Mouse (Mus musculus) gastrocnemius, postnatal 4 days (tissue): ENCODE data around the gene Cdr2l. TPM values are rescaled to one million over a fixed set of nuclear protein-coding genes. Genes with fewer than 3 reads are reported as not detected.
A peak's percentile ranks its signal among the peaks of the same experiment; 100 is the strongest.
"Not testable (repeated sequence)": the region's sequence is repeated elsewhere in the genome, so short reads cannot be mapped to it uniquely, and the experiment has no call there.

Experiments used
- DNase-seq, 2 experiments: peaks; one replicate each; pipeline ENCODE4 v3.0.0; 2021 to 2022; ENCODE audit warnings: low spot score in 2 of 2, mixed read lengths in 2 of 2
- total RNA-seq, 2 experiments: library from RNA; stranded (reverse); gene quantifications; 2 replicates each; pipeline ENCODE4 v1.2.3; 2021

Cdr2l gene
- total RNA-seq, 2 experiments from 2014 or later = 19.4 to 22.2 TPM

- DNase-seq = no peak
Measured at GRCm38 (mm10) chr11:115370368-115370767, 11.3 kb upstream of the Cdr2l start.

DNA sequence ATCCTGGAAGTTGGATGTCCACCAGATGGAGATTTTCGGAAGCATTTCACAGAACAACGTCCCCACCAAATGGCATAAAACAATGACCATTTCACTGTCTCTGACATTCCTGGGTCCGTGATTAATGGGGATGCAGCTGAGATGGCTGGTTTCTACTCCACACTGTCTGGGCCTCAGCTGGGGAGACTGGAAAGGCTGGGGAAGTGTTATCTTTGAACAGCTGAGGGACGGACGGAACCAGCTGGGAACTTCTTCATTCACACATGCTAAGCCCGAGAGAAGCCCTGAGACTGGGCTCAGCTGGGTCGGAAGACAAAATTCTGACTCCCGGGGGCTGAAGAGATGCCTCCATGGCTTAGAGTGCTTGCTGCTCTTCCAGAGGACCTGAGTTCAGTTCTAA is 10.4 kb upstream of the Cdr2l start:
- DNase-seq = no peak

GRCm38 (mm10) chr11:115372015-115372414 is 9.7 kb upstream of the Cdr2l start:
- no peak for DNase-seq

GRCm38 (mm10) chr11:115372737-115373136 is 9.0 kb upstream of the Cdr2l start:
- DNase-seq = no peak

- DNase-seq = peak in 1 of 2 experiments; percentile 75
Measured at GRCm38 (mm10) chr11:115373805-115374694, 7.7 kb upstream of the Cdr2l start.

GRCm38 (mm10) chr11:115374695-115375425 is 6.9 kb upstream of the Cdr2l start:
- no peak for DNase-seq

DNA sequence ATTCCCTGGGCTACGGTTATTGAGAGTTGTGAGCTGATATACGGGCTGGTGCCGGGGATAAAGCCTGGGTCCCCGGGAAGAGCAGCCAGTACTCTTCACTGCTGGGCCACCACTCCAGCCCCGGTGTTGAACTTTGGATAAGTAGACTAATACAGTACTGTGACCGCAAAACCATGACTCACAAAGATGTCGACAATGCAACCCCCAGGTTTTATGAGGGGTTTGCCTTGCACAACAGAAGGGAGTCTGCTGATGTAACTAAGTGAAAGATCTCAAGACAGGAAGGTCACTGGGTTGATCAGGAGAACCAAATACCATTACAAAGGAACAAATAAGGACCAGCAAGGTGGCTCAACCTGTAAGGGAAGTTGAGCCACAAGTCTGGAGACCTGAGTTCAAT is 5.0 kb upstream of the Cdr2l start:
- DNase-seq = no peak

- no peak for DNase-seq
Measured at GRCm38 (mm10) chr11:115377254-115377653, 4.5 kb upstream of the Cdr2l start.

GRCm38 (mm10) chr11:115377854-115378253 is 3.9 kb upstream of the Cdr2l start:
- no peak for DNase-seq

- no peak for DNase-seq
Measured at GRCm38 (mm10) chr11:115381276-115381675, 440 bp upstream of the Cdr2l start.

- no peak for DNase-seq
Measured at GRCm38 (mm10) chr11:115382891-115383290, 1.2 kb downstream of the Cdr2l start.

DNA sequence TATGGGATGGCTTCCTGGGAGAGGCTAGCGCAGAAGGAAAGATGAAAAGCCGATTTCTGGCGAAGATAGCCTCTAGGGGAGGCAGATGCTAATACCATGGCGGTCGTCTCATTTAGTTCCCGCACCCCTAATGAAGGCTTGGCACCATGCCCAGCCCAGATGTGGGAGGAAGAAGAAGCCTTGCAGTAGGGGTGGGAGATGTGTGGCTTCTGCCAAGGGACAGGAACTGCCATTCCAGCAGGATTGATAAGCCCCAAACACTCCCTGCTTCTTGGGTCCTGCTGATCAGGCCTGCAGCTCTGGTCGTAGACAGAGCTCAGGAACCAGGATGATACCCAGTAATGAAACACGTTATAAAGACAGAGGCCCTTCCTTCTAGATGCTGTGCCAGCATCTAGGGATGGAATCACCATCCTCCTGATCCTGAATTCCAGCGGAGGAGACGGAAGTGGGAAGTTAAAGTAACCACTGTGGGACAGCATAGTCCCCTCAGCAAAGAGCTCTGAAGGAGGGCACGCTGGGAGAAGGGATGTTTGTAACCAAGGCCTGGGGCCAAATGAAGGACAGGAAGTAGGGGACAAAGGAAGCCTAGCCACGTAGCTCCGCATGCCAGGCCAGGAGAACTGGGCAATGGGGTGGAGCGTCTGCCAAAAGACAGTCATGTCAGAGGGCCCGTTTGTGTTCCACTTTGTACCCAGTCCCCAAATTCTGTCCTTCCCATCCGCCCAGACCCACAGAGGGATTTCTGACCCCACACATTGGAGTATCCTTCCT is 2.2 kb downstream of the Cdr2l start:
- peak in 1 of 2 experiments; percentile 59 for DNase-seq

DNA sequence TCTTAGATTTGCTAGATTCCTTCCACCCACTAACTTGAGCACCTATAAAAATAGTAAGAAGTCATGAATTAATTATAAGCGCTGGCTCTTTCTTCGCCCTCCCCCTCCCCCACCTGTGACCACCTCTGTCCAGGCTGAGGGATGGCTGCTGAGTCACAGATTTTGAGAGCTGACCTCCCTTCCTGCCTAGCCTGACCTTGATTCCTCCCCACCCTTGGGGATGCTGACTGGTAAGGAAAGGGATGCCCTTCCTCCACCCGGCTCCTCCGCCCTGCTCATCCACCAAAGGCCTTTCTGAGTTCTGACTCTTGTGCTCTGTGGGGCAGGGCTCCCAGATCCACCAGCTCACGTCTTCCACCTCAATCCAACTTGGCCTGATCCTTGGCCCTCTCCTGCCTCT is 2.9 kb downstream of the Cdr2l start:
- DNase-seq = no peak

DNA sequence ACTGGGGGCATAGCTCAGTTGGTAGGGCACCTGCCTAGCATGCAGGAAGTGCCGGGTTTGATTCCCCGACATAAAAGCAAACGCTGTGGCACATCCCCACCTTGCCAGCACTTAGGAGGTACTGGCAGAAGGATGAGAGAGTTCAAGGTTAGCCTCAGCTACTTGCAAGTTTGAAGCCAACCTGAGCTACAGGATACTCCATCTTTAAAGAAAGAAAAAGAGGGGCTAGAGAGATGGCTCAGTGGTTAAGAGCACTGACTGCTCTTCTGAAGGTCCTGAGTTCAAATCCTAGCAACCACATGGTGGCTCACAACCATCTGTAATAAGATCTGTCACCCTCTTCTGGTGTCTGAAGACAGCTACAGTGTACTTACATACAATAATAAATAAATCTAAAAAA is 5.1 kb downstream of the Cdr2l start:
- not testable (repeated sequence) for DNase-seq

GRCm38 (mm10) chr11:115391358-115391757 is 9.6 kb downstream of the Cdr2l start:
- no peak for DNase-seq

DNA sequence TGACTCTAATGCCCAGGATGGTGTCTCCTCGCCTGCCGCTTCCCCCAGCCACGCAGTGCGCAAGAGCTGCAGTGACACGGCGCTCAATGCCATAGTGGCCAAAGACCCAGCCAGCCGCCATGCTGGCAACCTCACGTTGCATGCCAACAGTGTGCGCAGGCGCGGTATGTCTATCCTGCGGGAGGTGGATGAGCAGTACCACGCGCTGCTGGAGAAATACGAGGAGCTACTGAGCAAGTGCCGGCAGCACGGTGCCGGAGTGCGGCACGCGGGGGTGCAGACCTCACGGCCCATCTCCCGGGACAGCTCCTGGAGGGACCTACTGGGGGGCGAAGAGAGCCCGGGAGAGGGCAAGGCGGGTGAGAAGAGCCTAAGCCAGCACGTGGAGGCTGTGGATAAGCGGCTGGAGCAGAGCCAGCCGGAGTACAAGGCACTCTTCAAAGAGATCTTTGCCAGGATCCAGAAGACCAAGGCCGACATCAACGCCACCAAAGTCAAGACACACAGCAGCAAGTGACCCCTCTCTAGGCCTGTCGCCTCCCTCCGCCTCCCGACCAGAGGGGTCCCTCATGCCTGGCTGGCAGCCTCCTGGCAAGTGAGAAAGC is 12.1 kb downstream of the Cdr2l start:
- DNase-seq = no peak

GRCm38 (mm10) chr11:115398085-115398484 is 16.4 kb downstream of the Cdr2l start:
- no peak for DNase-seq

DNA sequence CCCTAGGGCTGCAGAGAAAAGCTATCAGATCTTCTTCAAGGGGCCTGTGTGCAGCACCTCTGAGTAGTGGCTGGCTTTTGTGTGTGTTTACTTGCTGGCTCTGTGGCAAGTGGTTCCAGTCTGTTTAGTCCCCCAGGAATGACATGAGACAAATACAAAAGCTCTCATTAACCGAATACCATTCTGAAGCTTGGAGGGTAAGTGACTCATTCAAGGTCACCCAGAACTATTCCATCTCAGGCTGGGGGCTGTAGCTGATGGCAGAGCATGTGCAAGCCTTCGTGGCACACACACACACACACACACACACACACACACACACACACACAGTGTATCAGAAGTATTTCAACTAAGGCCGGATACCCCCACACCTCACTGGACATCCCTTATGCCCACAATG is 18.4 kb downstream of the Cdr2l start:
- DNase-seq = no peak

GRCm38 (mm10) chr11:115400630-115401391 is 19.1 kb downstream of the Cdr2l start:
- DNase-seq = no peak
